ENCODE assay signal across 8 mouse cellular contexts in the genomic region with DNA sequence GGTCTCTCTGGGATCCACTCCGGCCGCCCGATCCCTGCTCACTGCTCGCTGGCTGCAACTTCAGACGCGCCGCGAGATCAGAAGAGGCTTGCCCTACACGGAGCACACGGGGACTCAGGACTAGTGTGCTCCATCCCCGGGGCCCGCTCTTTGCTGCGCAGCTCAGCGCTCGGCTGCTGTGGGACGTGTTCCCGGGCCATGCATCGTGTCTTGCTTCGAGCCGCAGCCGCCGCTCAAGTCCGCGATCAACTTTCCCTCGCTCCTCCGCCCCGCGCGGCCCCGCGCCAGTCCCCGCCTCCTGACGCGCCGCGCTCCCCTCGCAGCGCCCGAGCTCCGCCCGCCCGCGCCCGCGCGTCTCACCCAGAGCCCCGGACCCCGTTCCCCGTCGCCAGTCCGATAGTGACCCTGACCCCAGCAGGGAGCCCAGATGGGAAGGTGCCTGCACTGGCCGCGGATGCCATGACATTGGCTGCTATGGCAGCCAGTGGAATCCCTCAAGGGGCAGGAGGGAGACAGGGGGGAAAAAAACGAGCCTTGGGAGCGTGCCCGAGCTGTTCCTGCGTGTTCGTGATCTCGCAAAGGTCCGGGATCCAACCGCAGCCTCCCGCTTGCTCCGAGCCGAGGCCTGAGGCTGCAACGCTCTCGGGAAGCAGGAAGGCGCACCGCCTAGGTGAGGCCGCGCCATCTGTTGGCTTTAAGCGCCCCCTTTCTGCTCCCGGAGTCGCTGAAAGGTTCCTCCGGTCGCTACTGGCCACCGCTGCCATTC. TPM values are rescaled to one million over a fixed set of nuclear protein-coding genes. Genes with fewer than 3 reads are reported as not detected.
DNase-seq lines count a peak whose midpoint lies in the region; ATAC-seq lines count a peak whose summit lies in the region.

No protein-coding gene starts in this region.

- no peak overlapping the region for H3K27ac ChIP-seq in embryonic facial prominence, embryonic 14.5 days (replicated peaks; ENCODE audit: low read depth, low read length)
- H3K27ac ChIP-seq in heart, embryonic 11.5 days (ENCODE audit: low read depth, low read length), result no peak overlapping the region
- H3K27ac ChIP-seq in kidney, embryonic 15.5 days, result no peak overlapping the region
- no peak overlapping the region for H3K27ac ChIP-seq in liver, embryonic 13.5 days

- peak overlapping the region; percentile 100 for H3K4me2 ChIP-seq in embryonic facial prominence, embryonic 14.5 days (ENCODE audit: low read depth, low read length)
- H3K4me2 ChIP-seq in heart, embryonic 11.5 days, result peak overlapping the region; percentile 99
- H3K4me2 ChIP-seq in kidney, embryonic 15.5 days, result peak overlapping the region; percentile 100
- H3K4me2 ChIP-seq in liver, embryonic 13.5 days, result peak overlapping the region; percentile 68

- DNase-seq in layer of hippocampus, adult 11-12 months (ENCODE audit: low spot score), result peak; percentile 37
- DNase-seq in layer of hippocampus, adult 9-11 months, result no peak
- DNase-seq in embryonic facial prominence, embryonic 14.5 days (ENCODE audit: low spot score), result peak; percentile 83
- DNase-seq in liver, embryonic 13.5 days, result no peak
- peak; percentile 66 for DNase-seq in neural tube, embryonic 10.5 days (ENCODE audit: extremely low spot score, low spot score)
- DNase-seq in testis, postnatal 14 days (ENCODE audit: low spot score), result peak; percentile 52

- ATAC-seq in embryonic facial prominence, embryonic 14.5 days (ENCODE audit: low read depth), result peak; percentile 83
- 0 out of 2 replicates have a peak, but pooled peaks have one; percentile 24 for ATAC-seq in heart, embryonic 11.5 days (replicated peaks; ENCODE audit: insufficient number of reproducible peaks, low FRiP score, low TSS enrichment)
- peak; percentile 73 for ATAC-seq in kidney, embryonic 15.5 days (replicated peaks; ENCODE audit: low FRiP score)
- ATAC-seq in liver, embryonic 13.5 days (ENCODE audit: low read depth), result no peak

- peak overlapping the region; percentile 69 for H3K9ac ChIP-seq in embryonic facial prominence, embryonic 14.5 days (ENCODE audit: low read depth, low read length)
- H3K9ac ChIP-seq in heart, embryonic 11.5 days (ENCODE audit: low read depth, low read length), result peak overlapping the region; percentile 31
- peak overlapping the region; percentile 52 for H3K9ac ChIP-seq in kidney, embryonic 15.5 days
- H3K9ac ChIP-seq in liver, embryonic 13.5 days, result no peak overlapping the region

- peak overlapping the region; percentile 66 for H3K4me3 ChIP-seq in embryonic facial prominence, embryonic 14.5 days (ENCODE audit: low read depth, low read length)
- H3K4me3 ChIP-seq in heart, embryonic 11.5 days (ENCODE audit: low read depth, low read length), result peak overlapping the region; percentile 65
- H3K4me3 ChIP-seq in kidney, embryonic 15.5 days (replicated peaks), result peak overlapping the region; percentile 60
- peak overlapping the region; percentile 53 for H3K4me3 ChIP-seq in liver, embryonic 13.5 days (replicated peaks)

- no peaks in the 10 kb centered on the region for H3K36me3 ChIP-seq in embryonic facial prominence, embryonic 14.5 days (ENCODE audit: control insufficient read depth, insufficient read depth, low read length)
- no peaks in the 10 kb centered on the region for H3K36me3 ChIP-seq in heart, embryonic 11.5 days (ENCODE audit: control insufficient read depth, insufficient read depth, low read length)
- no peaks in the 10 kb centered on the region for H3K36me3 ChIP-seq in kidney, embryonic 15.5 days
- H3K36me3 ChIP-seq in liver, embryonic 13.5 days, result no peaks in the 10 kb centered on the region

- WGBS in embryonic facial prominence, embryonic 14.5 days, result under 1% methylated on average over 40 of the region's 76 CpGs
- WGBS in heart, embryonic 11.5 days (ENCODE audit: insufficient replicate concordance), result 1% methylated on average over 75 of the region's 76 CpGs
- WGBS in kidney, embryonic 15.5 days, result under 1% methylated on average over 76 of the region's 76 CpGs
- WGBS in liver, embryonic 13.5 days (ENCODE audit: insufficient replicate concordance), result under 1% methylated on average over 76 of the region's 76 CpGs

- H3K4me1 ChIP-seq in embryonic facial prominence, embryonic 14.5 days (ENCODE audit: control insufficient read depth, insufficient read depth, low read length), result peaks cover 10% of the 10 kb centered on the region; the same call in 1 of the 2 replicates
- H3K4me1 ChIP-seq in heart, embryonic 11.5 days (ENCODE audit: control insufficient read depth, insufficient read depth, low read length), result peaks cover 10% of the 10 kb centered on the region
- peaks cover 28% of the 10 kb centered on the region for H3K4me1 ChIP-seq in kidney, embryonic 15.5 days
- H3K4me1 ChIP-seq in liver, embryonic 13.5 days (replicated peaks), result peaks cover 7% of the 10 kb centered on the region

- no peaks in the 10 kb centered on the region for H3K9me3 ChIP-seq in embryonic facial prominence, embryonic 14.5 days (ENCODE audit: control insufficient read depth, low read length)
- no peaks in the 10 kb centered on the region for H3K9me3 ChIP-seq in heart, embryonic 11.5 days (replicated peaks; ENCODE audit: control insufficient read depth, low read length)
- H3K9me3 ChIP-seq in kidney, embryonic 15.5 days (replicated peaks), result no peaks in the 10 kb centered on the region
- H3K9me3 ChIP-seq in liver, embryonic 13.5 days (replicated peaks), result no peaks in the 10 kb centered on the region

- peaks cover 71% of the 10 kb centered on the region for H3K27me3 ChIP-seq in embryonic facial prominence, embryonic 14.5 days (replicated peaks; ENCODE audit: control insufficient read depth, insufficient read depth, low read length)
- peaks cover 65% of the 10 kb centered on the region for H3K27me3 ChIP-seq in heart, embryonic 11.5 days (ENCODE audit: control insufficient read depth, insufficient read depth, low read length)
- H3K27me3 ChIP-seq in kidney, embryonic 15.5 days, result peaks cover 80% of the 10 kb centered on the region
- peaks cover 74% of the 10 kb centered on the region for H3K27me3 ChIP-seq in liver, embryonic 13.5 days

RNA-seq across cellular contexts. Expression of gene Cdh23, which starts 9.1 kb away (rescaled TPM):
- polyA plus RNA-seq in embryonic facial prominence, embryonic 14.5 days (2014; fragmentation: Nextera tagmentation; extraction: Ambion mirVana), result 1.0 and 1.2 TPM in 2 replicates
- 0.23 and 0.27 TPM in 2 replicates for polyA plus RNA-seq in heart, embryonic 11.5 days (2014; fragmentation: Nextera tagmentation; extraction: Ambion mirVana)
- 0.62 and 0.66 TPM in 2 replicates for polyA plus RNA-seq in kidney, embryonic 15.5 days (2015; fragmentation: Nextera tagmentation; extraction: Ambion mirVana)
- 0.06 and 0.16 TPM in 2 replicates for polyA plus RNA-seq in liver, embryonic 13.5 days (2015; fragmentation: Nextera tagmentation; extraction: Ambion mirVana)

Comparison
In these comparisons a context has a peak if more than half of its experiments do, and no peak if none do; other contexts are left out.
1. DNase-seq: peak in layer of hippocampus, adult 11-12 months (single experiment), embryonic facial prominence, embryonic 14.5 days (single experiment), neural tube, embryonic 10.5 days (single experiment) and testis, postnatal 14 days (single experiment); none in layer of hippocampus, adult 9-11 months (single experiment) and liver, embryonic 13.5 days (single experiment).
2. Peak in every context shown above with its lines, with median percentiles within 50 percentile points of each other: H3K4me2 ChIP-seq and H3K4me3 ChIP-seq.